Mouse (Mus musculus): Measurements from ENCODE around the gene Hdc. TPM values are rescaled to one million over a fixed set of nuclear protein-coding genes. Genes with fewer than 3 reads are reported as not detected.
A peak's percentile ranks its signal among the peaks of the same experiment; 100 is the strongest.

Hdc gene
- total RNA-seq, 2 experiments from 2014 or later = 0.44 to 1.4 TPM

- intact Hi-C loops (cut with DNase I) = no loop called here
- DNase-seq = no peak
These were observed 12.9 kb downstream of the Hdc start for GRCm38 (mm10) chr2:126606061-126606687.

- intact Hi-C loops (cut with DNase I) = no loop called here
- DNase-seq = no peak
These were observed 17.0 kb downstream of the Hdc start for GRCm38 (mm10) chr2:126601918-126602600.

GRCm38 (mm10) chr2:126600533-126600932 is 18.6 kb downstream of the Hdc start:
- no peak for DNase-seq
- intact Hi-C loops (cut with DNase I) = no loop called here

GRCm38 (mm10) chr2:126599005-126599404 is 20.1 kb downstream of the Hdc start:
- intact Hi-C loops (cut with DNase I) = loop anchor here (5.0 kb wide), 1 partner anchor 183 kb away; the partner anchor contains the start of gene Usp50
- no peak for DNase-seq

- intact Hi-C loops (cut with DNase I) = loop anchor here (5.0 kb wide), 1 partner anchor 184 kb away; the partner anchor contains the start of gene Usp50
- no peak for DNase-seq
These were observed 20.7 kb downstream of the Hdc start for GRCm38 (mm10) chr2:126598359-126598758.

- intact Hi-C loops (cut with DNase I) = loop anchor here (5.0 kb wide), 1 partner anchor 185 kb away; the partner anchor contains the start of gene Usp50
- no peak for DNase-seq
These were observed 21.5 kb downstream of the Hdc start for GRCm38 (mm10) chr2:126597279-126598241.

- no peak for DNase-seq
- intact Hi-C loops (cut with DNase I) = loop anchor here (5.0 kb wide), 1 partner anchor 186 kb away; the partner anchor contains the start of gene Usp50
These were observed 22.6 kb downstream of the Hdc start for GRCm38 (mm10) chr2:126596347-126597072.

- intact Hi-C loops (cut with DNase I) = loop anchor here (2.0 to 5.0 kb wide), 2 partner anchors 69 to 413 kb away; partner anchors contain the start of gene Ap4e1
- DNase-seq = peak; percentile 56 to 66
These were observed 25.1 kb downstream of the Hdc start for GRCm38 (mm10) chr2:126593831-126594610.

- intact Hi-C loops (cut with DNase I) = loop anchor here (5.0 kb wide), 1 partner anchor 416 kb away; the partner anchor contains the start of gene Ap4e1
- DNase-seq = no peak
These were observed 27.8 kb downstream of the Hdc start for GRCm38 (mm10) chr2:126591304-126591703.

GRCm38 (mm10) chr2:126587468-126587867 is 31.6 kb downstream of the Hdc start:
- DNase-seq = no peak
- intact Hi-C loops (cut with DNase I) = no loop called here

GRCm38 (mm10) chr2:126584621-126585369 is 34.3 kb downstream of the Hdc start:
- no peak for DNase-seq
- intact Hi-C loops (cut with DNase I) = no loop called here

GRCm38 (mm10) chr2:126583960-126584359 is 35.1 kb downstream of the Hdc start:
- intact Hi-C loops (cut with DNase I) = no loop called here

GRCm38 (mm10) chr2:126579282-126579681 is 39.8 kb downstream of the Hdc start:
- no peak for DNase-seq
- intact Hi-C loops (cut with DNase I) = no loop called here

More at GRCm38 (mm10) chr2:126583960-126584359, 35.1 kb downstream of the Hdc start:
- no peak for DNase-seq

- DNase-seq = no peak
- intact Hi-C loops (cut with DNase I) = no loop called here
These were observed 41.7 kb downstream of the Hdc start for GRCm38 (mm10) chr2:126577362-126577761.

- intact Hi-C loops (cut with DNase I) = no loop called here
- DNase-seq = no peak
These were observed 43.5 kb downstream of the Hdc start for GRCm38 (mm10) chr2:126575391-126576176.

GRCm38 (mm10) chr2:126572747-126573146 is 46.4 kb downstream of the Hdc start:
- intact Hi-C loops (cut with DNase I) = no loop called here
- DNase-seq = no peak

- no peak for DNase-seq
- intact Hi-C loops (cut with DNase I) = no loop called here
These were observed 46.9 kb downstream of the Hdc start for GRCm38 (mm10) chr2:126572163-126572562.
